Comparison of ENCODE assay signal across 15 mouse cellular contexts in the genomic region with DNA sequence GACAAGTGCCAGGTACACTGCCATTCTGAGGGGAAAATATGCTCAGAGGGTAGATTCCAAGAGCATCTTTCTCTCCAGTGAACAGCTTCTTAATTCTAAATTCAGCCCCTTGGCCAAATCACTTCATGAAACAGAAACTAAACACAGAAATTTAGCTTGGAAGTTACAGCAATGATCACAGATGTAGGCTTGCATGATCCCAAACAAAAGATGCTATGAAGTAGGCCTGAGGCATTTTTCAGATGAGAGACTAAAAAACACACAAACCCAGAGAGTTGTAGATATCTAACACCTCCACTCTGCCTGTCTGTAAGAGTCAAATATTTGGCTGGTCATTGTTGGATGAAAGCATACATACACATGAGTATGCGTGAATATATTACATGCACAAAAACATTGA.
"Had no signal": no experiment of that assay in that cellular context is flagged by ENCODE, and none has a peak within 500 bp of the region (broad histone marks: within the 10 kb centered on the region; RNA-seq: fewer than 3 reads in every experiment).

No protein-coding gene starts in this region.

- DNase-seq: retina, postnatal 1 day; right cerebral cortex, adult 18-20 months; right cerebral cortex, postnatal 14 days; right cerebral cortex, postnatal 25 days; right cerebral cortex, postnatal 4 days; spleen, adult 18-20 months; thymus, adult 18-20 months; thymus, adult 2 months; thymus, postnatal 14 days; thymus, postnatal 25 days; thymus, postnatal 36 days; thymus, postnatal 4 days had no signal

- H3K4me3 ChIP-seq: neural tube, embryonic 15.5 days; stomach, embryonic 15.5 days had no signal

- H3K36me3 ChIP-seq: neural tube, embryonic 15.5 days; stomach, embryonic 15.5 days had no signal

- H3K27ac ChIP-seq: neural tube, embryonic 15.5 days; stomach, embryonic 15.5 days; stomach, postnatal 0 days had no signal

- H3K9me3 ChIP-seq: neural tube, embryonic 15.5 days; stomach, embryonic 15.5 days had no signal

- H3K4me1 ChIP-seq: neural tube, embryonic 15.5 days; stomach, embryonic 15.5 days had no signal

- H3K27me3 ChIP-seq: neural tube, embryonic 15.5 days; stomach, embryonic 15.5 days had no signal

- H3K9ac ChIP-seq: neural tube, embryonic 15.5 days; stomach, embryonic 15.5 days had no signal

- H3K4me2 ChIP-seq: neural tube, embryonic 15.5 days; stomach, embryonic 15.5 days had no signal
